Mouse (Mus musculus) ES-E14 (cell line): ENCODE results near the gene Sh2d2a. TPM values are rescaled to one million over a fixed set of nuclear protein-coding genes. Genes with fewer than 3 reads are reported as not detected.

ENCODE experiments used
- DNase-seq: peaks from one replicate; pipeline ENCODE4 v3.0.0-alpha.2; 2013; ENCODE audit warnings: low read depth, low spot score
- H3K27ac ChIP-seq: 2 replicates; pipeline ENCODE4 v1.5.1; 2012; ENCODE audit warnings: low read depth, mild to moderate bottlenecking, low read length, moderate library complexity, mixed read lengths; ENCODE audit not compliant: poor library complexity, insufficient read depth, severe bottlenecking
- H3K36me3 ChIP-seq: 2 replicates; pipeline ENCODE4 v1.6.1; 2012; ENCODE audit warnings: mild to moderate bottlenecking, low read length, moderate library complexity, mixed read lengths; ENCODE audit not compliant: control insufficient read depth, poor library complexity, insufficient read depth, severe bottlenecking
- H3K4me1 ChIP-seq, 2 experiments: fragments of 150-350 bp in 1 of 2; sonication (generic) in 1 of 2; 2 replicates each; pipeline ENCODE4 v1.6.1; 2012; ENCODE audit warnings: low read length in 2 of 2, mild to moderate bottlenecking in 1 of 2, mixed read lengths in 1 of 2; ENCODE audit not compliant: control insufficient read depth in 2 of 2, insufficient read depth in 2 of 2, poor library complexity in 1 of 2
- H3K4me3 ChIP-seq, 2 experiments: fragments of 150-350 bp in 1 of 2; sonication (generic) in 1 of 2; 2 replicates each; pipeline ENCODE4 v1.5.1; 2012; ENCODE audit warnings: low read length in 2 of 2, low read depth in 1 of 2, mild to moderate bottlenecking in 1 of 2, mixed read lengths in 1 of 2; ENCODE audit not compliant: insufficient read depth in 1 of 2, poor library complexity in 1 of 2, severe bottlenecking in 1 of 2
- H3K9ac ChIP-seq: 2 replicates; pipeline ENCODE4 v1.6.1; 2012; ENCODE audit warnings: low read depth, mild to moderate bottlenecking, low read length, mixed read lengths; ENCODE audit not compliant: poor library complexity, insufficient read depth, severe bottlenecking
- H3K9me3 ChIP-seq: fragments of 150-350 bp; sonication (generic); 2 replicates; pipeline ENCODE4 v1.6.1; 2012; ENCODE audit warnings: low read depth, mild to moderate bottlenecking, low read length; ENCODE audit not compliant: control insufficient read depth, insufficient read depth
- CHD2 ChIP-seq: IDR thresholded peaks from 2 replicates; pipeline ENCODE4 v1.6.1; 2014; ENCODE audit warnings: mild to moderate bottlenecking, low read depth, low read length, inconsistent platforms
- HCFC1 ChIP-seq: IDR thresholded peaks from 2 replicates; pipeline ENCODE4 v1.6.1; 2012; ENCODE audit warnings: low read length, inconsistent platforms, borderline replicate concordance; ENCODE audit not compliant: insufficient read depth
- MAFK ChIP-seq: IDR thresholded peaks from 2 replicates; pipeline ENCODE4 v1.6.1; 2014; ENCODE audit warnings: mild to moderate bottlenecking, low read depth, low read length, inconsistent platforms; ENCODE audit not compliant: insufficient read depth
- ZC3H11A ChIP-seq: IDR thresholded peaks from 2 replicates; pipeline ENCODE4 v1.6.1; 2012; ENCODE audit warnings: low read depth, mild to moderate bottlenecking, inconsistent platforms, low read length, borderline replicate concordance
- ZNF384 ChIP-seq: IDR thresholded peaks from 2 replicates; pipeline ENCODE4 v1.6.1; 2012; ENCODE audit warnings: low read depth, low read length, inconsistent platforms
- in situ Hi-C, 2 experiments: fragments of 600-800 bp; cut with MboI; formaldehyde crosslinking; loops; one replicate each; pipeline ENCODE4 v1.15.1; 2025; ENCODE audit warnings: low sequenced_read_pairs in 2 of 2, inconsistent platforms in 1 of 2; ENCODE audit not compliant: unreplicated experiment in 2 of 2
- total RNA-seq: library from RNA; depleted of rRNA; stranded (reverse); fragments of 300-350 nt; gene quantifications from 2 replicates; pipeline ENCODE4 v1.2.3, GENCODE M21; 2012

Gene Sh2d2a
- total RNA-seq, 1 experiment, result 0.22 TPM

DNA sequence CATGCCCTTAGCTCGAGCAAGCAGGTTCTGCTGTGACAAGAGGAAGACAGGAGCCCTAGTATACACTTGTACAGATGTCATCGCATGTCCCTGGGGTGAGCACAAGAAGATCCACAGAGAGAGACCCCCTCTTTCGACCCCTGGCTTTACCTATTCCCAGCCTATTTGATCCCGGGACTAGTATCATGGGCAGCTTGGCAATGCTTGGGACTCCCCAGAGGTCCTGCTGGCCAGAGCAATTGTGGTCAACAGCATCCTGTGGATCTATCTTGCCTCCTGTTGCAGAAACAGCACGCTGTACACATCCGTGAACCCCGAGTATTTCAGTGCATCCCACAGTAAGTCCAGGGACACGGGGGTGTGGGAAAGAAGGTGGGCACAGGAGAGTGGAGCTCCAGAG is 35.3 kb upstream of the Sh2d2a start:
- TF ChIP-seq ZC3H11A, result no peak
- no peak for TF ChIP-seq CHD2
- TF ChIP-seq HCFC1, result no peak
- no peak for TF ChIP-seq MAFK
- TF ChIP-seq ZNF384, result no peak
- in situ Hi-C loops, result no loop called here
- H3K27ac ChIP-seq, result no peak overlapping the region
- no peaks in the 10 kb centered on the region for H3K36me3 ChIP-seq
- H3K9me3 ChIP-seq, result no peaks in the 10 kb centered on the region
- no peak overlapping the region for H3K4me3 ChIP-seq
- H3K9ac ChIP-seq, result no peak overlapping the region
- DNase-seq, result no peak
- H3K4me1 ChIP-seq, result peaks cover 0 to 5% of the 10 kb centered on the region in 2 experiments; a peak in 1 of 4 replicates

- TF ChIP-seq ZNF384 (no peak), HCFC1 (no peak), CHD2 (no peak), ZC3H11A (no peak), MAFK (no peak)
- no peaks in the 10 kb centered on the region for H3K36me3 ChIP-seq
- peaks cover 0 to 7% of the 10 kb centered on the region in 2 experiments; a peak in 1 of 4 replicates for H3K4me1 ChIP-seq
- no peak overlapping the region for H3K9ac ChIP-seq
- no peaks in the 10 kb centered on the region for H3K9me3 ChIP-seq
- H3K27ac ChIP-seq, result no peak overlapping the region
- no peak overlapping the region for H3K4me3 ChIP-seq
- DNase-seq, result no peak
- in situ Hi-C loops, result no loop called here
Measured at GRCm38 (mm10) chr3:87812413-87812812, 34.1 kb upstream of the Sh2d2a start.

DNA sequence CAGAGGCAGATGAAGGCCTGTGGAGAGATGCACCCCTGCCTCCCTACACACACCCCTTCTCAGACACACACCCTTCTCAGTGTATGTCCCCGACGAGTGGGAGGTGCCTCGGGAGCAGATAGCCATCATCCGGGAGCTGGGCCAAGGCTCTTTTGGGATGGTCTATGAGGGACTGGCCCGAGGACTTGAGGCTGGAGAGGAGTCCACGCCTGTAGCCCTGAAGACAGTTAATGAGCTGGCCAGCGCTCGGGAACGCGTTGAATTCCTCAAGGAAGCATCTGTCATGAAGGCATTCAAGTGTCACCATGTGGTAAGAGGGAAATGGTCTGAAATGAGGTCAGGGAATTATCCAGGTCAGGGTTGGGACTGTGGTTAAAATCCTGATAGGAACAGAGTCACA is 33.7 kb upstream of the Sh2d2a start:
- TF ChIP-seq HCFC1 (no peak), ZNF384 (no peak)
- no peaks in the 10 kb centered on the region for H3K36me3 ChIP-seq
- no peak overlapping the region for H3K27ac ChIP-seq
- H3K9me3 ChIP-seq, result no peaks in the 10 kb centered on the region
- H3K4me3 ChIP-seq, result no peak overlapping the region
- H3K4me1 ChIP-seq, result peaks cover 0 to 7% of the 10 kb centered on the region in 2 experiments; a peak in 1 of 4 replicates
- in situ Hi-C loops, result no loop called here
- DNase-seq, result no peak
- H3K9ac ChIP-seq, result no peak overlapping the region

DNA sequence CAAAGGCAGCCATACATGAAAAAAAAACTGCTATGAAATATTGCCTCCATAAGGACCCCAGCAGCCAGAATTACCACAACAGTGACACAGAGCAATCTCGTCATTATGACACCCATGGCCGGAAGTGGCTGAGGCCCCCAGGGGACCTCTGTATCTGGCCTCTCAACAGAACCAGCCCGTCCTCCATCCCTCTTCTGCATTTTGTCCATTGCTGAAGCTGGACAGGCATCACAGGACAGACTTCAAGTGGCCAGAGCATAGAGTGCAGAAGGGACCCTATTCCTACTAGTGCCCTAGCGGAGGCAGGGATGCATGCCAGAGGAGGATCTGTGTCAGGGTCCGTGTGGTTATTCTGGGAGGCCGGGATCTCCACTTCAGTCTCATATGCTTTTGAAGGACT is 30.4 kb upstream of the Sh2d2a start:
- Histone ChIP-seq H3K27ac (no peak overlapping the region), H3K36me3 (no peaks in the 10 kb centered on the region), H3K9me3 (no peaks in the 10 kb centered on the region), H3K4me1 (peaks cover 0 to 4% of the 10 kb centered on the region in 2 experiments; a peak in 1 of 4 replicates), H3K9ac (peak overlapping the region; percentile 34; the same call in 1 of the 2 replicates), H3K4me3 (no peak overlapping the region)
- in situ Hi-C loops, result no loop called here
- no peak for DNase-seq
- TF ChIP-seq ZC3H11A (no peak), HCFC1 (no peak), CHD2 (no peak), MAFK (no peak), ZNF384 (no peak)

DNA sequence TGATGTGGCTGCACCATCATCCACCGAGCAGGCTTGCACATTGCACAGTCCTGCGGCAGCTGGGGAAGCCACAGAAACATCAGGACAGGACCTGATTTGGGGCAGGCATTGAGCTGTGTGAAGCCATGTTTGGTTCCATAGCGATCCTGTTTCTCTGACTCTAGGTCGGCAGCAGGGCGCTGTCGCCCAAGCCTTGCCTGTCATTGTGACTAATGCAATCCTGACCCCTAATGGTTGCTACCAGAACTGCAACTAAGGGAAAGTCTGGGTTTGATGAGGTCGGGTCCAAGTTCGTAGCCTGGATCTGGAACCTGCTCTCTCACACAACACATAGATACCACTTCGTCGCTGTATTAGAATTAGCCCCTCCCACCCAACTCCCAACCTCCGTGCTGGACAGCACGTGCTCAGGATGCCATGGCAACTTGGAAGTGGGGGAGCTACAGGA is 29.9 kb upstream of the Sh2d2a start:
- Histone ChIP-seq H3K4me1 (peaks cover 0 to 4% of the 10 kb centered on the region in 2 experiments; a peak in 1 of 4 replicates), H3K4me3 (no peak overlapping the region), H3K9ac (peak overlapping the region; percentile 34; the same call in 1 of the 2 replicates), H3K9me3 (no peaks in the 10 kb centered on the region), H3K36me3 (no peaks in the 10 kb centered on the region), H3K27ac (no peak overlapping the region)
- TF ChIP-seq CHD2, result no peak
- no peak for TF ChIP-seq MAFK
- TF ChIP-seq ZNF384, result no peak
- no peak for TF ChIP-seq HCFC1
- TF ChIP-seq ZC3H11A, result no peak; the same call in 1 of the 2 replicates
- peak; percentile 94 for DNase-seq
- in situ Hi-C loops, result no loop called here
